Comparison of ENCODE assay signal across 9 mouse cellular contexts in genomic region chr2:84662866-84663265, GRCm38 (mm10). TPM values are rescaled to one million over a fixed set of nuclear protein-coding genes. Genes with fewer than 3 reads are reported as not detected.
A peak's percentile ranks its signal among the peaks of the same experiment; 100 is the strongest.
DNase-seq lines count a peak whose midpoint lies in the region; ATAC-seq and TF ChIP-seq lines count a peak whose summit lies in the region.
"Had no signal": no experiment of that assay in that cellular context is flagged by ENCODE, and none has a peak within 500 bp of the region (broad histone marks: within the 10 kb centered on the region; RNA-seq: fewer than 3 reads in every experiment).

No protein-coding gene starts in this region.

- no peak overlapping the region for H3K9ac ChIP-seq in forebrain, postnatal 0 days
- no peak overlapping the region for H3K9ac ChIP-seq in forebrain, embryonic 13.5 days
- no peak overlapping the region for H3K9ac ChIP-seq in embryonic facial prominence, embryonic 11.5 days (replicated peaks; ENCODE audit: low read length)
- no peak overlapping the region for H3K9ac ChIP-seq in lung, embryonic 14.5 days

- H3K9me3 ChIP-seq in forebrain, postnatal 0 days (ENCODE audit: low read length), result no peaks in the 10 kb centered on the region
- no peaks in the 10 kb centered on the region for H3K9me3 ChIP-seq in forebrain, embryonic 13.5 days (replicated peaks)
- H3K9me3 ChIP-seq in embryonic facial prominence, embryonic 11.5 days (replicated peaks; ENCODE audit: control insufficient read depth, low read length), result no peaks in the 10 kb centered on the region
- no peaks in the 10 kb centered on the region for H3K9me3 ChIP-seq in lung, embryonic 14.5 days (ENCODE audit: low read depth, low read length)

- H3K4me1 ChIP-seq in forebrain, postnatal 0 days (ENCODE audit: insufficient read depth), result no peaks in the 10 kb centered on the region
- no peaks in the 10 kb centered on the region for H3K4me1 ChIP-seq in forebrain, embryonic 13.5 days
- no peaks in the 10 kb centered on the region for H3K4me1 ChIP-seq in embryonic facial prominence, embryonic 11.5 days (ENCODE audit: control insufficient read depth, insufficient read depth, low read length)
- no peaks in the 10 kb centered on the region for H3K4me1 ChIP-seq in lung, embryonic 14.5 days (ENCODE audit: insufficient read depth)

- peak; percentile 28 for DNase-seq in forebrain, postnatal 0 days
- DNase-seq in testis, postnatal 10 days (ENCODE audit: low spot score), result peak; percentile 72
- no peak for DNase-seq in testis, postnatal 14 days (ENCODE audit: low spot score)
- DNase-seq in embryonic facial prominence, embryonic 11.5 days (ENCODE audit: low spot score), result peak; percentile 66
- DNase-seq in lung, embryonic 14.5 days, result peak; percentile 80
- peak; percentile 61 for DNase-seq in thymus, postnatal 0 days (ENCODE audit: low spot score)
- DNase-seq in ovary, postnatal 10 days (ENCODE audit: low spot score), result no peak

- 25% methylated on average over 2 of the region's 2 CpGs for WGBS in forebrain, postnatal 0 days
- 26% methylated on average over 2 of the region's 2 CpGs for WGBS in forebrain, embryonic 13.5 days
- WGBS in embryonic facial prominence, embryonic 11.5 days, result 24% methylated on average over 2 of the region's 2 CpGs
- 29% methylated on average over 2 of the region's 2 CpGs for WGBS in lung, embryonic 14.5 days

- H3K27me3 ChIP-seq in forebrain, postnatal 0 days (ENCODE audit: insufficient read depth, low read length), result no peaks in the 10 kb centered on the region
- H3K27me3 ChIP-seq in forebrain, embryonic 13.5 days, result no peaks in the 10 kb centered on the region
- no peaks in the 10 kb centered on the region for H3K27me3 ChIP-seq in embryonic facial prominence, embryonic 11.5 days (ENCODE audit: control insufficient read depth, insufficient read depth, low read length)
- no peaks in the 10 kb centered on the region for H3K27me3 ChIP-seq in lung, embryonic 14.5 days (ENCODE audit: insufficient read depth, low read length)

- no peak overlapping the region for H3K4me2 ChIP-seq in forebrain, postnatal 0 days (ENCODE audit: low read depth)
- no peak overlapping the region for H3K4me2 ChIP-seq in forebrain, embryonic 13.5 days
- H3K4me2 ChIP-seq in embryonic facial prominence, embryonic 11.5 days (ENCODE audit: low read depth, low read length), result no peak overlapping the region
- H3K4me2 ChIP-seq in lung, embryonic 14.5 days, result no peak overlapping the region

- peak; percentile 49 for TF ChIP-seq CTCF in forebrain, postnatal 0 days (IDR thresholded peaks at IDR 0.05; ENCODE audit: low read depth)
- TF ChIP-seq CTCF in lung, embryonic 14.5 days (IDR thresholded peaks at IDR 0.05; ENCODE audit: low read depth), result peak; percentile 63

- no peaks in the 10 kb centered on the region for H3K36me3 ChIP-seq in forebrain, postnatal 0 days (ENCODE audit: insufficient read depth)
- peaks cover 5% of the 10 kb centered on the region; the same call in 1 of the 2 replicates for H3K36me3 ChIP-seq in forebrain, embryonic 13.5 days (ENCODE audit: poor library complexity, severe bottlenecking)
- H3K36me3 ChIP-seq in embryonic facial prominence, embryonic 11.5 days (replicated peaks; ENCODE audit: control insufficient read depth, insufficient read depth, low read depth, low read length), result no peaks in the 10 kb centered on the region
- no peaks in the 10 kb centered on the region for H3K36me3 ChIP-seq in lung, embryonic 14.5 days (ENCODE audit: insufficient read depth)

- H3K27ac ChIP-seq in forebrain, postnatal 0 days (ENCODE audit: low read depth, low read length), result no peak overlapping the region
- no peak overlapping the region for H3K27ac ChIP-seq in forebrain, embryonic 13.5 days
- H3K27ac ChIP-seq in embryonic facial prominence, embryonic 11.5 days (replicated peaks; ENCODE audit: low read depth, low read length), result no peak overlapping the region
- no peak overlapping the region for H3K27ac ChIP-seq in lung, embryonic 14.5 days (ENCODE audit: low read depth)

- no peak overlapping the region for H3K4me3 ChIP-seq in forebrain, postnatal 0 days (ENCODE audit: low read depth, low read length)
- H3K4me3 ChIP-seq in forebrain, embryonic 13.5 days, result no peak overlapping the region
- no peak overlapping the region for H3K4me3 ChIP-seq in embryonic facial prominence, embryonic 11.5 days (ENCODE audit: low read depth, low read length)
- H3K4me3 ChIP-seq in lung, embryonic 14.5 days (ENCODE audit: low read depth, low read length), result no peak overlapping the region

- ATAC-seq in forebrain, postnatal 0 days, result no peak; the same call in 1 of the 2 replicates
- ATAC-seq in forebrain, embryonic 13.5 days, result no peak; the same call in 1 of the 2 replicates
- no peak for ATAC-seq in embryonic facial prominence, embryonic 11.5 days (replicated peaks; ENCODE audit: insufficient number of reproducible peaks, low FRiP score, low TSS enrichment, low read depth)
- ATAC-seq in lung, embryonic 14.5 days (ENCODE audit: insufficient read depth), result no peak

RNA-seq across cellular contexts. Expression of gene Btbd18, which starts 4.0 kb away (rescaled TPM):
- total RNA-seq in forebrain, postnatal 0 days (2014; rRNA removed), result 0.10 TPM in 1 of 2 replicates, not detected in the other
- 0.13 and 0.25 TPM in 2 replicates for polyA plus RNA-seq in forebrain, postnatal 0 days (2015; fragmentation: Nextera tagmentation; extraction: Ambion mirVana)
- polyA plus RNA-seq in forebrain, embryonic 13.5 days (2015; fragmentation: Nextera tagmentation; extraction: Ambion mirVana), result 0.25 and 0.31 TPM in 2 replicates
- 0.07 TPM in 2 replicates for polyA plus RNA-seq in embryonic facial prominence, embryonic 11.5 days (2014; fragmentation: Nextera tagmentation; extraction: Ambion mirVana)
- polyA plus RNA-seq in lung, embryonic 14.5 days (2014; fragmentation: Nextera tagmentation; extraction: Ambion mirVana), result 0.22 and 0.39 TPM in 2 replicates
- polyA plus RNA-seq in thymus, postnatal 0 days (2015; fragmentation: Nextera tagmentation; extraction: Ambion mirVana), result 0.06 and 0.31 TPM in 2 replicates
- total RNA-seq: layer of hippocampus, adult 18-20 months had no signal

RNA-seq across cellular contexts. Expression of gene Selenoh, which starts 7.7 kb away (rescaled TPM):
- total RNA-seq in forebrain, postnatal 0 days (2014; rRNA removed), result 194 and 244 TPM in 2 replicates
- 228 and 259 TPM in 2 replicates for polyA plus RNA-seq in forebrain, postnatal 0 days (2015; fragmentation: Nextera tagmentation; extraction: Ambion mirVana)
- 418 and 438 TPM in 2 replicates for polyA plus RNA-seq in forebrain, embryonic 13.5 days (2015; fragmentation: Nextera tagmentation; extraction: Ambion mirVana)
- polyA plus RNA-seq in embryonic facial prominence, embryonic 11.5 days (2014; fragmentation: Nextera tagmentation; extraction: Ambion mirVana), result 446 and 475 TPM in 2 replicates
- polyA plus RNA-seq in lung, embryonic 14.5 days (2014; fragmentation: Nextera tagmentation; extraction: Ambion mirVana), result 419 and 427 TPM in 2 replicates
- polyA plus RNA-seq in thymus, postnatal 0 days (2015; fragmentation: Nextera tagmentation; extraction: Ambion mirVana), result 294 and 310 TPM in 2 replicates

RNA-seq across cellular contexts. Expression of gene Ctnnd1, which starts 12.3 kb away (rescaled TPM):
- total RNA-seq in forebrain, postnatal 0 days (2014; rRNA removed), result 86.2 and 87.7 TPM in 2 replicates
- polyA plus RNA-seq in forebrain, postnatal 0 days (2015; fragmentation: Nextera tagmentation; extraction: Ambion mirVana), result 15.7 and 18.1 TPM in 2 replicates
- polyA plus RNA-seq in forebrain, embryonic 13.5 days (2015; fragmentation: Nextera tagmentation; extraction: Ambion mirVana), result 31.6 and 32.8 TPM in 2 replicates
- 39.3 and 40.6 TPM in 2 replicates for polyA plus RNA-seq in embryonic facial prominence, embryonic 11.5 days (2014; fragmentation: Nextera tagmentation; extraction: Ambion mirVana)
- polyA plus RNA-seq in lung, embryonic 14.5 days (2014; fragmentation: Nextera tagmentation; extraction: Ambion mirVana), result 59.9 and 63.3 TPM in 2 replicates
- 6.9 and 7.0 TPM in 2 replicates for polyA plus RNA-seq in thymus, postnatal 0 days (2015; fragmentation: Nextera tagmentation; extraction: Ambion mirVana)

RNA-seq across cellular contexts. Expression of gene Gm28635, which starts 15.0 kb away (rescaled TPM):
- not detected in 2 replicates for total RNA-seq in forebrain, postnatal 0 days (2014; rRNA removed)
- polyA plus RNA-seq in forebrain, postnatal 0 days (2015; fragmentation: Nextera tagmentation; extraction: Ambion mirVana), result not detected in 2 replicates
- not detected in 2 replicates for polyA plus RNA-seq in forebrain, embryonic 13.5 days (2015; fragmentation: Nextera tagmentation; extraction: Ambion mirVana)
- not detected in 2 replicates for polyA plus RNA-seq in embryonic facial prominence, embryonic 11.5 days (2014; fragmentation: Nextera tagmentation; extraction: Ambion mirVana)
- not detected in 2 replicates for polyA plus RNA-seq in lung, embryonic 14.5 days (2014; fragmentation: Nextera tagmentation; extraction: Ambion mirVana)
- not detected in 2 replicates for polyA plus RNA-seq in thymus, postnatal 0 days (2015; fragmentation: Nextera tagmentation; extraction: Ambion mirVana)

RNA-seq across cellular contexts. Expression of gene Med19, which starts 15.3 kb away (rescaled TPM):
- 46.8 and 47.5 TPM in 2 replicates for total RNA-seq in forebrain, postnatal 0 days (2014; rRNA removed)
- 45.8 and 48.7 TPM in 2 replicates for polyA plus RNA-seq in forebrain, postnatal 0 days (2015; fragmentation: Nextera tagmentation; extraction: Ambion mirVana)
- 54.6 and 56.2 TPM in 2 replicates for polyA plus RNA-seq in forebrain, embryonic 13.5 days (2015; fragmentation: Nextera tagmentation; extraction: Ambion mirVana)
- 62.1 and 68.2 TPM in 2 replicates for polyA plus RNA-seq in embryonic facial prominence, embryonic 11.5 days (2014; fragmentation: Nextera tagmentation; extraction: Ambion mirVana)
- 44.8 and 45.4 TPM in 2 replicates for polyA plus RNA-seq in lung, embryonic 14.5 days (2014; fragmentation: Nextera tagmentation; extraction: Ambion mirVana)
- 32.5 and 33.3 TPM in 2 replicates for polyA plus RNA-seq in thymus, postnatal 0 days (2015; fragmentation: Nextera tagmentation; extraction: Ambion mirVana)

Comparison
In these comparisons a context has a peak if more than half of its experiments do, and no peak if none do; other contexts are left out.
1. DNase-seq: peak in forebrain, postnatal 0 days (single experiment), testis, postnatal 10 days (single experiment), embryonic facial prominence, embryonic 11.5 days (single experiment), lung, embryonic 14.5 days (single experiment) and thymus, postnatal 0 days (single experiment); none in testis, postnatal 14 days (single experiment) and ovary, postnatal 10 days (single experiment).